Mouse (Mus musculus): Measurements from ENCODE around the gene H2-Q6.
"Not testable (repeated sequence)": the region's sequence is repeated elsewhere in the genome, so short reads cannot be mapped to it uniquely, and the experiment has no call there.

Gene H2-Q6

DNA sequence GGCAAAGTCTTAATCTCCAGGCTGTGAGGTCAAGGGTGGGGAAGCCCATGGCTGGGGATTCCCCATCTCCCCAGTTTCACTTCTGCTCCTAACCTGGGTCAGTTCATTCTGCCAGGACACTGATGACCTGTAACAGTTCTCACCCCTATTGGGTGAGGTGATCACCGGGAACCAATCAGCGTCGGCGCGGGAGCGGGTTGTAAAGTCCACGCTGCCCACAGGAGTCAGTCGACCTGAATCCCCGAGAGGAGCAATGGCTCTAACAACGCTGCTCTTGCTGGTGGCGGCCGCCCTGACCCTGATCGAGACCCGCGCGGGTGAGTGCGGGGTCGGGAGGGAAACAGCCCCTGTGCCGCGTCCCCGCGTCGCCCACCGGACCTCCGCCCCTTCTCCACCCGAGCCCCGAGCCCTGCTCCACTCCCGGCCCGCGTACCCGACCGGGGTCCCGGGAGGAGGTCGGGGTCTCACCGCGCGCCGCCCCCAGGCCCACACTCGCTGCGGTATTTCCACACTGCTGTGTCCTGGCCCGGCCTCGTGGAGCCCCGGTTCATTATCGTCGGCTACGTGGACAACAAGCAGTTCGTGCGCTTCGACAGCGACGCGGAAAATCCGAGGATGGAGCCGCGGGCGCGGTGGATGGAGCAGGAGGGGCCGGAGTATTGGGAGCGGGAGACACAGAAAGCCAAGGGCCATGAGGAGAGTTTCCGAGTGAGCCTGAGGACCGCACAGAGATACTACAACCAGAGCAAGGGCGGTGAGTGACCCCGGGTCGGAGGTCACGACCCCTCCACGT, at the start of gene H2-Q6:
TSS of gene H2-Q6 (plus strand) at position 227 of the 793 bp plus-strand sequence.
- in situ Hi-C loops (cut with MboI, MseI): loop anchor here (5.0 kb wide), 1 partner anchor 32 kb away; no protein-coding TSS in a partner anchor

GRCm38 (mm10) chr17:35379369-35379728, 45.3 kb upstream of the H2-Q6 start, which contains the start of gene H2-Q4:
Gene H2-Q4 (plus strand): TSS chr17:35379617.
- in situ Hi-C loops (cut with MboI, MseI): no loop called here

DNA sequence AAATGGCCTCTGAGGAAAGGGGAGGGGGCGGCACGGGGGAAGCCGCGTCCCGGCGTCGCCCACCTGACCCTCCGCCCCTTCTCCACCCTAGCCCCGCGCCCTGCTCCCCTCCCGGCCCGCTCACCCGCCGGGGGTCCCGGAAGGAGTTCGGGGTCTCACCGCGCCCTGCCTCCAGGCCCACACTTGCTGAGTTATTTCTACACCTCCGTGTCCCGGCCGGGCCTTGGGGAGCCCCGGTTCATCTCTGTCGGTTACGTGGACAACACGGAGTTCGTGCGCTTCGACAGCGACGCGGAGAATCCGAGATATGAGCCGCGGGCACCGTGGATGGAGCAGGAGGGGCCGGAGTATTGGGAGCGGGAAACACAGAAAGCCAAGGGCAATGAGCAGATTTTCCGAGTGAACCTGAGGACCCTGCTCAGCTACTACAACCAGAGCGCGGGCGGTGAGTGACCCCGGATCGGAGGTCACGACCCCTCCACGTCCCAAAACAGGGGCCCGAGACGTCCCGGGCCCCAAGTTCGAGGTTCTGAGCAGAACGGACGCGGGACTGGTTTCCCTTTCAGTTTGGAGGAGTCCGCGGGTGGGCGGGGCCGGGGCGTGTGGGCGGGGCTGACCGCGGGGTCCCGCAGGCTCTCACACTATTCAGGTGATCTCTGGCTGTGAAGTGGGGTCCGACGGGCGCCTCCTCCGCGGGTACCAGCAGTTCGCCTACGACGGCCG, 44.8 kb upstream of the H2-Q6 start:
- in situ Hi-C loops (cut with MboI, MseI): loop anchor here (5.0 kb wide), 1 partner anchor 92 kb away; the partner anchor contains the start of gene H2-Q10

GRCm38 (mm10) chr17:35389796-35390195, 34.9 kb upstream of the H2-Q6 start:
- in situ Hi-C loops (cut with MboI, MseI): not testable (repeated sequence)

DNA sequence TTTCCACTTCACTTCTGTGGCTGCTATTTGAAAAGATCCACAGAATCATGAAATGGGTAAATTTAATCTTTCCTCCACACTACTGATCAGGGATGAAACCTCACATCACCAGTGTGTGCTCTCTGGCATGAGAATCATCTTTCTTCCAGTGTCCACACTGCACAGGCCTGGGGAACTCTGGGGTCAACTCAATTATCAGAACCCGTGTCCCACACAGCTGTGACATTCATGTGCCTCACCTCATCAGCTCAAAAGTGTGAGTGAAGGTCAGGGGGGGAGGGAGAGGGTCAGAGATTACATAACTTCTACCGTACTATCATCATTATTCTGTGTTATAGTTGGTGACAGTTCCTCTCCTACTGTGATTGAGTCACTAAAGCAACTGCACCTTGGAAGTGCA, 32.0 kb upstream of the H2-Q6 start:
- in situ Hi-C loops (cut with MboI, MseI): not testable (repeated sequence)

DNA sequence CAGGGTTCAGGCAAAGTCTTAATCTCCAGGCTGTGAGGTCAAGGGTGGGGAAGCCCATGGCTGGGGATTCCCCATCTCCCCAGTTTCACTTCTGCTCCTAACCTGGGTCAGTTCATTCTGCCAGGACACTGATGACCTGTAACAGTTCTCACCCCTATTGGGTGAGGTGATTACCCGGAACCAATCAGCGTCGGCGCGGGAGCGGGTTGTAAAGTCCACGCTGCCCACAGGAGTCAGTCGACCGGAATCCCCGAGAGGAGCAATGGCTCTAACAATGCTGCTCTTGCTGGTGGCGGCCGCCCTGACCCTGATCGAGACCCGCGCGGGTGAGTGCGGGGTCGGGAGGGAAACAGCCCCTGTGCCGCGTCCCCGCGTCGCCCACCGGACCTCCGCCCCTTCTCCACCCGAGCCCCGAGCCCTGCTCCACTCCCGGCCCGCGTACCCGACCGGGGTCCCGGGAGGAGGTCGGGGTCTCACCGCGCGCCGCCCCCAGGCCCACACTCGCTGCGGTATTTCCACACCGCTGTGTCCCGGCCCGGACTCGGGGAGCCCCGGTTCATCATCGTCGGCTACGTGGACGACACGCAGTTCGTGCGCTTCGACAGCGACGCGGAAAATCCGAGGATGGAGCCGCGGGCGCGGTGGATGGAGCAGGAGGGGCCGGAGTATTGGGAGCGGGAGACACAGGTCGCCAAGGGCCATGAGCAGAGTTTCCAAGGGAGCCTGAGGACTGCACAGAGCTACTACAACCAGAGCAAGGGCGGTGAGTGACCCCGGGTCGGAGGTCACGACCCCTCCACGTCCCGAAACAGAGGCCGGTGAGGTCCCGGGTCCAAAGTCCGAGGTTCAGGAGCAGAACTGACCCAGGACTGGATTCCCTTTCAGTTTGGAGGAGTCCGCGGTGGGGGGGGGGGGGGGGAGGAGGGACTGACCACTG, 30.5 kb upstream of the H2-Q6 start:
- in situ Hi-C loops (cut with MboI, MseI): not testable (repeated sequence)

DNA sequence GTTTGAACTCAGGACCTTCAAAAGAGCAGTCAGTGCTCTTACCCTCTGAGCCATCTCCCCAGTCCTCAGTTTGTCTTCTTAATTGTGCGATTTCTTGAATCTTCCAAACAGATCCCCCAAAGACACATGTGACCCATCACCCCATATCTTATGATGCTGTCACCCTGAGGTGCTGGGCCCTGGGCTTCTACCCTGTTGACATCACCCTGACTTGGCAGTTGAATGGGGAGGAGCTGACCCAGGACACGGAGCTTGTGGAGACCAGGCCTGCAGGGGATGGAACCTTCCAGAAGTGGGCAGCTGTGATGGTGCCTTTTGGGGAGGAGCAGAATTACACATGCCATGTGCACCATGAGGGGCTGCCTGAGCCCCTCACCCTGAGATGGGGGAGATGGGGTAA, 27.7 kb upstream of the H2-Q6 start:
- in situ Hi-C loops (cut with MboI, MseI): loop anchor here (5.0 kb wide), 1 partner anchor 45 kb away; no protein-coding TSS in a partner anchor

GRCm38 (mm10) chr17:35413057-35413456, 11.6 kb upstream of the H2-Q6 start:
- in situ Hi-C loops (cut with MboI, MseI): loop anchor here (5.0 kb wide), 1 partner anchor 1426 kb away; no protein-coding TSS in a partner anchor

DNA sequence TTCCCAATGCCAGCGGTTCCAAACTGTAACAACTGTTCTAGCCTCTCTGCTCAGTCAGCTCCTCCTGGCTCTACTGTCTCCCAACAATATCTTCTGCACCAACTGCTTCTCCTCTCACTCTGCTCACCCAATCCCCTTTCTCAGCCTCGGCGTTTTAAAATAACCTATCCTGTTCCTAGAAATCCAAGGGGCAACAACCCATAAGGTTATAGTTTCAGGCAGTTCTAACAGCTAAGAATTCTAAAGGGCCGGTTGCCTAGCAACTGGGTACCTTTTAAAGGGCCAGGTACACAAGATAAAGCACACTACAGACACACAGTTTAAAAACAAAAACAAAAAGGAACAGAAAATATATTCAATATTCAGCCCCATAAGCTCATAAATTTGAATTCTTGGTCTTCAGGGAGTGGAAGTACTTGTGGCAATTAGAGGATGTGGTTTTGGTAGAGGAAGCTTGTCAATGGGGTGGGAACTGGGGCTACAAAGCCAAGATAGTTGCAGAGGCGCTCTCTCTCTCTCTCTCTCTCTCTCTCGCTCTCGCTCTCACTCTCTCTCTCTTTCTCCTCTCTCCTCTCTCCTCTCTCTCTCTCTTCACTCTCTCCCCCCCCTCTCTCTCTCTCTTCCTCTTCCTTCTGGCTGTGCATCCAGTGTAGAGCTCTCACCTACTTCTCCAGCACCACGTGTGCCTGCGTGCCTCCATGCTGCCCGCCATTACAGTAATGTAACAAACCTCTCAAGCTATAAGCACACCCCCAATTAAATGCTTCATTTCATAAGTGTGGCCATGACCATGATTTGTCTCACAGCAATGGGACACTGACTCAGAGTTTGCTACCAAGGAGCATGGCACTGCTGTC, 9.1 kb upstream of the H2-Q6 start:
- in situ Hi-C loops (cut with MboI, MseI): not testable (repeated sequence)

DNA sequence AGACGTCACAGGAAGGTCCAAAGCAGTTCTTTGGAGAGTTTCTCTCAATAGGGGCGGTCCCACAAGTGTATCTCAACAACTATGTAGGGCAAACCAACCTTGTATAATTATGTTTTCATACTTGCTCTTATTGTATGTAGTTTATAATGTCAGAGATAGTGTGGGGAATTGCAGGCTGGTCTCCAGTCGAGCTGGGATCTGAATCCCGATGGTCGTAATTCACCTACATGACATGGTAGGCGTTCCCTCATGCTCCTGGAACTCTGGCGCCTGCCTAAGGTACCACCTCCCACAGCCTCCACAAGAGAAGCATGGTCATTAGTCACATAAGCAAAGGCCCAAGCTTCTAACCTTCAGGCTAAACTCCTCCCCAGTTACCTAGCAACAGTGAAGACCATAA, 5.9 kb upstream of the H2-Q6 start:
- in situ Hi-C loops (cut with MboI, MseI): no loop called here

DNA sequence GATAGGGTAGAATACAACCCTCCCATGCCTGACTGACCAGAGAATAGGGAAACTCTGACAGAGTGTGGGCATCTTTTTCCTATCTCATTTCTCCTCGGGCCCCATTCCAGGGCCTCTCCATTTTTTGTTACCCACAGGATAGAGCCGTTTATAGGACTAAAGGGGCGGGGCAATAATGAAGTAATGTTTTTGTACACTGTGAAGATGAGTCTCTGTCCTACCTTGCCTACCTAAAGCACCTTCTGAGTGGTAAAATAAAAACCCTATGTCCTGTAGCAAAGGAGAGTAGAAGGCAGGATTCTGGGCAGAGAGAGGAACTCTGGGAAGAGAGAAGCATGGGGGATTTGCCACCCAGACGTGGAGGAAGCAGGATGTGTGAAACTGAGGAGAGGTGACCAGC, 5.1 kb upstream of the H2-Q6 start:
- in situ Hi-C loops (cut with MboI, MseI): not testable (repeated sequence)

- in situ Hi-C loops (cut with MboI, MseI): loop anchor here (5.0 kb wide), 1 partner anchor 37 kb away; no protein-coding TSS in a partner anchor
Observed at GRCm38 (mm10) chr17:35420206-35420810, 4.3 kb upstream of the H2-Q6 start.

DNA sequence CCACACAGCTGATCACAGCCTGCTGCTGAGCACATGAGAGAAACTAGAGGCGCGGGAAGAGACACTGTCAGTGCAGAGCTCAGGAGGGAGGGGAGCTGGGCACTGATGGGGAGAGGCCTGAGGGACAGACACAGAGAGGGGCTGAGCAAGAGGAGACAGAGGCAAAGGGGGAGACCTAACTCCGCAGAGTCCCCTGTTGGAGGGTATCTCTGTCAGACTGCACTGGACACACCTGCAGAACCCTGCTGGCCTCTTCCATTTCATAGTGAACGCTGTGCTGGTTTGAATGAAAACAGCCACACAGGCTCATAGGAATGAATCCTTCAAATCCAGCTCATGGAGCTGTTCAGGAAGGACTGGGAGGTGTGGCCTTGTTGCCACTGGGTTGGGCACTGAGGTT, 3.3 kb upstream of the H2-Q6 start:
- in situ Hi-C loops (cut with MboI, MseI): loop anchor here (5.0 kb wide), 1 partner anchor 36 kb away; no protein-coding TSS in a partner anchor

DNA sequence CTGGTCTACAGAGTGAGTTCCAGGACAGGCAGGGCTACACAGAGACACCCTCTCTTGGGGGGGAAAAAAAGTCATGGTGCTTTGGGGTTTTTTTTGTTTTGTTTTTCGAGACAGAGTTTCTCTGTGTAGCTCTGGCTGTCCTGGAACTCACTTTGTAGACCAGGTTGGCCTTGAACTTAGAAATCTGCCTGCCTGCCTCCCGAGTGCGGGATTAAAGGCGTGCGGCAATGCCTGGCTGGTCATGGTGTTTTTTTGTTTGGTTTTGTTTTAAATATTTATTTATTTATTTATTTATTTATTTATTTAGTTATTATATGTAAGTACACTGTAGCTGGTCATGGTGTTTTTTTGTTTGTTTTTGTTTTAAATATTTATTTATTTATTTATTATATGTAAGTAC, 2.3 kb upstream of the H2-Q6 start:
- in situ Hi-C loops (cut with MboI, MseI): loop anchor here (5.0 kb wide), 1 partner anchor 35 kb away; no protein-coding TSS in a partner anchor

DNA sequence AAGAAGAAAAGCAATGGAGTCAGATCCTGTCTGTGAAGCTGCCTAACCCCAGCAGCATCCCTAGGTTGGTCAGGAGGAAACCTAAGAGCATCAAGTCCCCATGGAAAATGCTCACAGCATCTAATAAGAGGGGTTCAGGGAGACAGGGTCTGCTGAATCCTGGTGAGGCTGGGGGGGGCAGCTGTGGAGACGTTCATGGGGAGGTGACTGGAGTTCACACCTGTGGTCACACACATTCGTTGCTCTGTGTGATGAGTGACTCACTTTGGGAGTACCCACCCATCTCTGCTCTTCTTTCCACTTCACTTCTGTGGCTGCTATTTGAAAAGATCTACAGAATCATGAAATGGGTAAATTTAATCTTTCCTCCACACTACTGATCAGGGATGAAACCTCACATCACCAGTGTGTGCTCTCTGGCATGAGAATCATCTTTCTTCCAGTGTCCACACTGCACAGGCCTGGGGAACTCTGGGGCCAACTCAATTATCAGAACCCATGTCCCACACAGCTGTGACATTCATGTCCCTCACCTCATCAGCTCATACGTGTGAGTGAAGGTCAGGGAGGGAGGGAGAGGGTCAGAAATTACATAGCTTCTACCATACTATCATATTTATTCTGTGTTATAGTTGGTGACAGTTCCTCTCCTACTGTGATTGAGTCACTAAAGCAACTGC, 1.4 kb upstream of the H2-Q6 start:
- in situ Hi-C loops (cut with MboI, MseI): loop anchor here (5.0 kb wide), 1 partner anchor 34 kb away; no protein-coding TSS in a partner anchor

DNA sequence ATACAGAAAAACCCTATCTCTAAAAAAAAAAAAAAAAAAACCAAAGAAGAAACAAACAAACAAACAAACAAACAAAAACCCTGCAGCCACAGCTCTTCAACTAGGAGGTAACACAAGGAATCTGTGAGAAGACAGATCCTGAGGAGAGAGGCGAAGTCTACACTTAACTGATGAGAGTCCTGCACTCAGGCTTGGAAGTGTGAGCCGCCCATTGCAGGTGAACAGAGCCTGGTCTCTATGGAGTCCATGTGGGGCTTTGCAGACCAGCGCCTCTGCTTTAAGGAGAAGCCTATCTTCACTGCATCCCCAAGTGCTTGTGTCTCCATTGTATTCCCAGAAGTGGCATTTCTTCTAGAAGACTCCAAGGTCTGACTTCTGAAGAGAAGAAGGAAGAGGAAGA, 544 bp upstream of the H2-Q6 start:
- in situ Hi-C loops (cut with MboI, MseI): loop anchor here (5.0 kb wide), 1 partner anchor 33 kb away; no protein-coding TSS in a partner anchor

GRCm38 (mm10) chr17:35425474-35425873, 824 bp downstream of the H2-Q6 start:
- in situ Hi-C loops (cut with MboI, MseI): not testable (repeated sequence)

DNA sequence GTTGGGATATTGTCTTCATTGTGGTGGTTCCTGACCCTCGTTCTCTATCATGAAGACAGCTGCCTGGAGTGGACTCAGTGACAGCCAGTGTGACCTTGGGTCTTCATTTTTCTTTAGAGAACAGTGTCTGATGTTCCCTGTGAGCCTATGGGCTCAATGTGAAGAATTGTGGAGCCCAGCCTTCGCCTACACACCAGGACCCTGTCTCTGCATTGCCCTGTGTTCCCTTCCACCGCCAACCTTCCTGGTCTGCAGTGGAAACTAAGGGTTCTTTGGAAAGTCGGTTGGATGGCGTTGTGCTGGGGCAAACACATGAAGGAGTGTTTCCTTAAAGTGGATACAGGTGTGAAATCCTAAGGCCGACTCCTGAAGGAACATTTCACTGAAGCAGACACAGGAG, 4.2 kb downstream of the H2-Q6 start:
- in situ Hi-C loops (cut with MboI, MseI): not testable (repeated sequence)

DNA sequence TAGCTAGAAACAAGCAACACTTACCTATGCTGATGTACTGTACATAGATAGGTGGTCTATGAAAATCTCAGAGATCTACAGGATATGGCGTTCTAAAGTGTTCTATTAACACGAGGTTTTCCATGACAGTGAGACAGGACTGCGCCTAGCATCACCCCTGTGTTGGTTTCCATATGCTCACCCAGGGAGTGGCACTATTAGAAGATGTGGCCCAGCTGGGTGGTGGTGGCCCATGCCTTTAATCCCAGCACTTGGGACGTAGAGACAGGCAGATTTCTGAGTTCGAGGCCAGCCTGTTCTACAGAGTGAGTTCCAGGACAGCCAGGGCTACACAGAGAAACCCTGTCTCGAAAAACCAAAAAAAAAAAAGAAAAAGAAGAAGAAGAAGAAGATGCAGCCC, 6.0 kb downstream of the H2-Q6 start:
- in situ Hi-C loops (cut with MboI, MseI): not testable (repeated sequence)

Measured in T-helper 1 cell (primary cell).